Mouse (Mus musculus) liver, embryonic 12.5 days (tissue): ENCODE data around the gene Ptprcap. TPM values are rescaled to one million over a fixed set of nuclear protein-coding genes. Genes with fewer than 3 reads are reported as not detected.
A peak's percentile ranks its signal among the peaks of the same experiment; 100 is the strongest.

Experiments used
- ATAC-seq: fragments of 200-750 bp; cut with Nextera tagmentation; 2 replicates; pipeline ENCODE4 v1.8.0; 2017; ENCODE audit warnings: moderate number of reproducible peaks, mild to moderate bottlenecking, moderate library complexity
- H3K27ac ChIP-seq: fragments of 300-500 bp; sonication (generic); 2 replicates; pipeline ENCODE4 v1.5.1; 2016; ENCODE audit warnings: mild to moderate bottlenecking
- H3K27me3 ChIP-seq: fragments of 300-500 bp; sonication (generic); replicated peaks from 2 replicates; pipeline ENCODE4 v1.6.1; 2016; ENCODE audit warnings: mild to moderate bottlenecking, moderate library complexity
- H3K36me3 ChIP-seq: fragments of 300-500 bp; sonication (generic); 2 replicates; pipeline ENCODE4 v1.6.1; 2016; ENCODE audit warnings: mild to moderate bottlenecking, moderate library complexity
- H3K4me1 ChIP-seq: fragments of 300-500 bp; sonication (generic); 2 replicates; pipeline ENCODE4 v1.6.1; 2016
- H3K4me2 ChIP-seq: fragments of 300-500 bp; sonication (generic); 2 replicates; pipeline ENCODE4 v1.6.1; 2016; ENCODE audit warnings: mild to moderate bottlenecking, moderate library complexity
- H3K4me3 ChIP-seq: fragments of 300-500 bp; sonication (generic); 2 replicates; pipeline ENCODE4 v1.5.1; 2016; ENCODE audit warnings: mild to moderate bottlenecking, moderate library complexity
- H3K9ac ChIP-seq: fragments of 300-500 bp; sonication (generic); 2 replicates; pipeline ENCODE4 v1.6.1; 2016; ENCODE audit warnings: mild to moderate bottlenecking, moderate library complexity
- H3K9me3 ChIP-seq: fragments of 300-500 bp; sonication (generic); replicated peaks from 2 replicates; pipeline ENCODE4 v1.6.1; 2016; ENCODE audit warnings: mild to moderate bottlenecking, moderate library complexity
- WGBS: fragments of 180-500 bp; shearing (Covaris S2); methylation state at CpG from one replicate; pipeline ENCODE4 v1.1.7; 2016; ENCODE audit not compliant: insufficient replicate concordance; 5-methylcytosine and 5-hydroxymethylcytosine counted together
- polyA plus RNA-seq: library from polyadenylated mRNA; unstranded; fragments of >200 nt; fragmentation: Nextera tagmentation; extraction: Ambion mirVana; gene quantifications from 2 replicates; pipeline ENCODE4 v1.2.1, GENCODE M21; 2016

Ptprcap gene
- polyA plus RNA-seq, 1 experiment from 2014 or later = 26.2 TPM

- WGBS = 40% methylated on average over 3 of the region's 3 CpGs
- H3K4me2 ChIP-seq = no peak overlapping the region
- ATAC-seq = no peak
- H3K27ac ChIP-seq = no peak overlapping the region
- no peaks in the 10 kb centered on the region for H3K36me3 ChIP-seq
- H3K9me3 ChIP-seq = no peaks in the 10 kb centered on the region
- H3K4me1 ChIP-seq = peaks cover 24% of the 10 kb centered on the region
- H3K4me3 ChIP-seq = no peak overlapping the region
- H3K9ac ChIP-seq = no peak overlapping the region
- peaks cover 2% of the 10 kb centered on the region for H3K27me3 ChIP-seq
Measured at GRCm38 (mm10) chr19:4181892-4182291, 28.5 kb downstream of the Ptprcap start.

GRCm38 (mm10) chr19:4183689-4184088 lies 30.3 kb downstream of the Ptprcap start:
- H3K4me1 ChIP-seq = peaks cover 28% of the 10 kb centered on the region
- no peak overlapping the region for H3K9ac ChIP-seq
- H3K27me3 ChIP-seq = no peaks in the 10 kb centered on the region
- H3K9me3 ChIP-seq = no peaks in the 10 kb centered on the region
- H3K36me3 ChIP-seq = no peaks in the 10 kb centered on the region
- ATAC-seq = no peak
- no peak overlapping the region for H3K4me2 ChIP-seq
- 64% methylated on average over 2 of the region's 2 CpGs for WGBS
- no peak overlapping the region for H3K27ac ChIP-seq
- no peak overlapping the region for H3K4me3 ChIP-seq

- Histone ChIP-seq H3K36me3 (no peaks in the 10 kb centered on the region), H3K4me2 (peak overlapping the region; percentile 20), H3K9ac (no peak overlapping the region), H3K4me3 (no peak overlapping the region), H3K4me1 (peaks cover 30% of the 10 kb centered on the region), H3K9me3 (no peaks in the 10 kb centered on the region), H3K27me3 (no peaks in the 10 kb centered on the region), H3K27ac (peak overlapping the region; percentile 61)
- ATAC-seq = peak; percentile 33; the same call in 1 of the 2 replicates
- 33% methylated on average over 15 of the region's 15 CpGs for WGBS
Measured at GRCm38 (mm10) chr19:4184976-4185975, 31.9 kb downstream of the Ptprcap start.

GRCm38 (mm10) chr19:4187303-4187702 lies 33.9 kb downstream of the Ptprcap start:
- no peak overlapping the region for H3K4me2 ChIP-seq
- no peak overlapping the region for H3K9ac ChIP-seq
- no peaks in the 10 kb centered on the region for H3K36me3 ChIP-seq
- H3K27ac ChIP-seq = no peak overlapping the region
- no peak overlapping the region for H3K4me3 ChIP-seq
- no peaks in the 10 kb centered on the region for H3K27me3 ChIP-seq
- H3K9me3 ChIP-seq = no peaks in the 10 kb centered on the region
- no peak for ATAC-seq
- 79% methylated on average over 3 of the region's 3 CpGs for WGBS
- H3K4me1 ChIP-seq = peaks cover 38% of the 10 kb centered on the region

- Histone ChIP-seq H3K36me3 (peaks cover 12% of the 10 kb centered on the region), H3K4me1 (peaks cover 50% of the 10 kb centered on the region), H3K27ac (no peak overlapping the region), H3K9me3 (no peaks in the 10 kb centered on the region), H3K4me2 (no peak overlapping the region), H3K27me3 (no peaks in the 10 kb centered on the region), H3K9ac (no peak overlapping the region), H3K4me3 (no peak overlapping the region)
- 73% methylated on average over 12 of the region's 12 CpGs for WGBS
- ATAC-seq = no peak
Measured at GRCm38 (mm10) chr19:4189051-4189620, 35.7 kb downstream of the Ptprcap start.

- Histone ChIP-seq H3K4me1 (peaks cover 51% of the 10 kb centered on the region), H3K27me3 (no peaks in the 10 kb centered on the region), H3K9me3 (no peaks in the 10 kb centered on the region), H3K4me3 (peak within 1 kb of the TSS; percentile 93), H3K9ac (peak within 1 kb of the TSS; percentile 97), H3K27ac (peak within 1 kb of the TSS; percentile 91), H3K36me3 (peaks cover 30% of the 10 kb centered on the region), H3K4me2 (peak within 1 kb of the TSS; percentile 89)
- ATAC-seq = no peak
- 23% methylated on average over 4 of the region's 4 CpGs for WGBS
Measured at GRCm38 (mm10) chr19:4190831-4191334, 37.5 kb downstream of the Ptprcap start, which contains the start of gene Tbc1d10c. Gene Tbc1d10c (minus strand): TSS chr19:4191284.

- Histone ChIP-seq H3K4me2 (peak within 1 kb of the TSS; percentile 89), H3K27me3 (no peaks in the 10 kb centered on the region), H3K4me3 (peak within 1 kb of the TSS; percentile 93), H3K4me1 (peaks cover 56% of the 10 kb centered on the region), H3K9me3 (no peaks in the 10 kb centered on the region), H3K36me3 (peaks cover 38% of the 10 kb centered on the region), H3K27ac (peak within 1 kb of the TSS; percentile 91), H3K9ac (peak within 1 kb of the TSS; percentile 97)
- peak; percentile 93 for ATAC-seq
- WGBS = 6% methylated on average over 39 of the region's 47 CpGs
Measured at GRCm38 (mm10) chr19:4191528-4192250, 38.3 kb downstream of the Ptprcap start, which contains the start of gene Ppp1ca. Gene Ppp1ca (plus strand): TSS chr19:4192065.

- H3K9ac ChIP-seq = peak overlapping the region; percentile 97
- H3K27me3 ChIP-seq = no peaks in the 10 kb centered on the region
- H3K4me2 ChIP-seq = peak overlapping the region; percentile 89
- H3K27ac ChIP-seq = peak overlapping the region; percentile 91
- H3K4me3 ChIP-seq = peak overlapping the region; percentile 93
- under 1% methylated on average over 46 of the region's 52 CpGs for WGBS
- no peaks in the 10 kb centered on the region for H3K9me3 ChIP-seq
- peaks cover 64% of the 10 kb centered on the region for H3K4me1 ChIP-seq
- H3K36me3 ChIP-seq = peaks cover 45% of the 10 kb centered on the region
- ATAC-seq = peak; percentile 58
Measured at GRCm38 (mm10) chr19:4192251-4192985, 39.0 kb downstream of the Ptprcap start.

GRCm38 (mm10) chr19:4193129-4193528 lies 39.7 kb downstream of the Ptprcap start:
- no peak for ATAC-seq
- H3K27me3 ChIP-seq = no peaks in the 10 kb centered on the region
- H3K9me3 ChIP-seq = no peaks in the 10 kb centered on the region
- H3K36me3 ChIP-seq = peaks cover 52% of the 10 kb centered on the region
- H3K9ac ChIP-seq = peak overlapping the region; percentile 97
- peak overlapping the region; percentile 91 for H3K27ac ChIP-seq
- 50% methylated on average over 6 of the region's 6 CpGs for WGBS
- H3K4me3 ChIP-seq = peak overlapping the region; percentile 93
- H3K4me2 ChIP-seq = peak overlapping the region; percentile 89
- peaks cover 68% of the 10 kb centered on the region for H3K4me1 ChIP-seq

- peak overlapping the region; percentile 91 for H3K27ac ChIP-seq
- H3K4me2 ChIP-seq = peak overlapping the region; percentile 89
- ATAC-seq = no peak
- no peaks in the 10 kb centered on the region for H3K27me3 ChIP-seq
- H3K4me3 ChIP-seq = peak overlapping the region; percentile 93; the same call in 1 of the 2 replicates
- no peaks in the 10 kb centered on the region for H3K9me3 ChIP-seq
- peaks cover 75% of the 10 kb centered on the region for H3K4me1 ChIP-seq
- H3K36me3 ChIP-seq = peaks cover 63% of the 10 kb centered on the region
- 0 out of 2 replicates have a peak overlapping the region, but pooled peaks have one; percentile 12 for H3K9ac ChIP-seq
- 76% methylated on average over 8 of the region's 8 CpGs for WGBS
Measured at GRCm38 (mm10) chr19:4194021-4194724, 40.8 kb downstream of the Ptprcap start.
